Mouse (Mus musculus) heart, adult 18-20 months (tissue): ENCODE measurements around the gene Camta2. TPM values are rescaled to one million over a fixed set of nuclear protein-coding genes. Genes with fewer than 3 reads are reported as not detected.

ENCODE experiments used
- DNase-seq, 2 experiments: peaks; one replicate each; pipeline ENCODE4 v3.0.0; 2021 to 2022; ENCODE audit warnings: mixed read lengths in 1 of 2
- long read RNA-seq, 2 experiments: library from polyadenylated mRNA; stranded (forward); transcript quantifications; one replicate each; pipeline ENCODE4 v2.0.0; 2021
- total RNA-seq, 2 experiments: library from RNA; stranded (reverse); gene quantifications; 2 replicates each; pipeline ENCODE4 v1.2.3; 2021

Camta2 gene
- total RNA-seq, result 10 to 100 TPM; 34.0 to 36.9 TPM
- long read RNA-seq, experiment 1, full-length matches to known transcripts, result 15 of 37 reads
- long read RNA-seq, experiment 1, partial matches to known transcripts, result 17 of 37 reads
- long read RNA-seq, experiment 1, other reads (novel, unspliced or antisense), result 5 of 37 reads
- long read RNA-seq, experiment 2, full-length matches to known transcripts, result 7 of 13 reads
- long read RNA-seq, experiment 2, partial matches to known transcripts, result 3 of 13 reads
- long read RNA-seq, experiment 2, other reads (novel, unspliced or antisense), result 3 of 13 reads

DNA sequence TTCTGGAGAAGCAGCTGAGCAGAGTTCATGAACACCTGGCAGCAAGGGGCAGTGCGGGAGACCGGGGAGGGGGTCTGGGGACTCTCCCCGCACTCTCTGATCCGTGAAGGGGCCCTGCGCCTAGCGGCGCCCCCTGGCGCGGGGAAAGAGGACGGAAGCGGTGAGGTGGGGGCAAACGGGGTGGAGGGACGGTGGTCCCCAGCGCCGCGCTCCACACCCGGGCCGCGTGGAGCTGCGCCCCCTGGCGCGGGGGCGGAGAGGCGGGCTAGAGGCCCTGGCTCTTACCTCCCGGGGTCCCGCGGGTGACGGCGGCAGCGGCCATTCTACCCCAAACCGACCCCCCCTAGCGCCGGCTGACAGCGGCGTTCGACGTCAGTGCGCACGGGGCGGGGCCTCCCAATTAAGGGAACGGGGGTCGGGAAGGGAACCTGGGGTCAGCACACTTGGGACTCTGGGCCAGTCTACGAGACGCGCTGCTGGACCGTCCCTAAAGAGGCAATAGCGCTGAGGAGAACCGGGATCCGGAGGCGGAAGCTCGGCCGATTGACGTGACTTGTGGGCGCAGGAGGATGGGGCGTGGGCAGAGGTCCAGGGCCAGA, at the start of gene Camta2:
Gene Camta2 (minus strand): TSS at position 505 of the 599 bp plus-strand sequence.
- DNase-seq, result peak; percentile 95

DNA sequence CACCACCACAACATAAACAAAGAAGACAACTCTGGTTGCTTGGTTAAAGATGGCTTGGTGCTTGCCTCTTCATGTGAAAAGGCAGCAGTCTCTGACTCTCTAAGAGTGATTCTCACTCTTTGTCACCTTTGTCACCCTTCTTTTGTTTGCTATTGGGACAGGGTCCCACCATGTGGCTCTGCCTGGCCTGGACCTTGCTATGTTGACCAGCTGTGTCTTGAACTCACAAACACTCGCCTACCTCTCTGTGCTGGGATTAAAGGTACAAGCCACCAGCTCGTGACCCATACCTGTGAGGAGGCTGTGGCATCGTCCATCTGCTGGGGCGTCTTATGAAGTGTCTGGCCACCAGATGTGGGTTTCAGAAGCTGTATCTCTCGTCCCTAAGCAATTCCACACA, 45.4 kb upstream of the Camta2 start:
- no peak for DNase-seq

GRCm38 (mm10) chr11:70731178-70731577, 43.3 kb upstream of the Camta2 start:
- no peak for DNase-seq

- no peak for DNase-seq
Observed at GRCm38 (mm10) chr11:70730427-70731038, 42.6 kb upstream of the Camta2 start.

DNA sequence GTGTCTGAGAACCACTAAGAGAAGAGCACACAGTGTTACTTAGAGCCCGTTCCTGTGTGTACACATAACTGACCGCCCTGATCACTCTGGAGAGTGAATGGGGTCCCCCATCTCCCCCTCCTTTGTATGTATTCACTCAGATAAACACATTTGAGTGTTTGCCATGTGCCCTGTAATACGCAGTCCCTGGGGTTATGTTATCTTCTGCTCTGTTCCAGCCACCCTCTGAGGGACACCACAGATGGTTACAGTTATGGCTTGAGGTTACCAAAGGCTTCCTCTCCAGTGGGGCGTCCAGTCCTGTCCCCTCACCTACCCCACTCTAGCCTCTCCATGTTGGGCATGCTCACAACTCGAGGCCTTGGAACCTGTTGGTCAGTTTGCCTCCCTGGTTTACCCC, 39.5 kb upstream of the Camta2 start:
- no peak for DNase-seq

DNA sequence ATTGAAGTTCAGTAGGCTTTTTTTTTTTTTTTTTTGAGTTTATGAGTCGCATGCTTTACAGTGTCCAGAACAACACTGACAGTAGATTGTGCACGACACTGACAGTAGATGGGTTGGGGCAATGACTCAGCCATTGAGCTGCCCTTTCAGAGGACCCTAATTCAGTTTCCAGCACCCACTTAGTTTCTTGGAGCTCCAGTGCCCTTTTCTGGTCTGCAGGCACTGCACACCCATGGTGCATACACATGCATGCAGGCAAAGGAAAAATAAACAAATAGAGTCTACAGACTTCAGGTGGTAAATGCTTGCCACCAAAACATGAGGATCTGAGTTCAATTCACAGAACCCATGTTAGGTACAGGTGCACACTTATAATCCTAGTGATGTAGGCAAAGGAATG, 38.7 kb upstream of the Camta2 start:
- no peak for DNase-seq

DNA sequence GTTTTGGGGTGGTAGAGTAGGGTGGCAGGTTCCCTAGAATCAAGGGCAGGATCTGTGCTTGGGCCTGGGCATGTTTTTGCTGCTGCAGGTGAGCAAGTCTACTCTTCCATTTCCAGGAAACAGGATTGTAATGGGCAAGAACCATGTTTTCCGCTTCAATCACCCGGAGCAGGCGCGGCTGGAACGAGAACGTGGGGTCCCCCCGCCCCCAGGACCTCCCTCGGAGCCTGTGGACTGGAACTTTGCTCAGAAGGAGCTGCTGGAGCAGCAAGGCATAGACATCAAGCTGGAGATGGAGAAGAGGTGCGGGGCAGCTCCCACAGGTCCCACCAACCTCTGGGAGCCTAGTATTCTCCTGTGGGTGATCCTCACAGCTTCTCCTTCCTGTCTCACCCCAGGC, 36.8 kb upstream of the Camta2 start:
- no peak for DNase-seq

DNA sequence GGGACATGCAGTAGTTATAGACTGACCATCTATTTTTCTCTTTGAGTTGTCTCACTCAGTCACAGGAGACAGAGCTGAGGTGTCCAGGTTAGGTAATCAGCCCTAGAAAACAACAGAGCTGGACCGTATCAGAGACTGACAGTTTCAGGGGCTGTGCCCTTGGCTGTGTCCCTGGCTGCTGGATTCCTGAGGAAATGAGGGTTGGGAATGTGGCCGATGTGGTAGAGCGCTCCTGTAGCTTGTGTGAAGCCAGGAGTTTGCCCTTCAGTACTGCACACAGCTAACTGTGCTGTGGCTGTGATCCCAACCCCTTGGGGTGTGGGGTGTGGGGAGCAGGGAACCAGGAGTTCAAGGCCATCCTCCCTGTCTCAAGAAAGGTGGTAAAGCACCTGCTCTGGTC, 33.2 kb upstream of the Camta2 start:
- DNase-seq, result peak in 1 of 2 experiments; percentile 45

GRCm38 (mm10) chr11:70720567-70720966, 32.7 kb upstream of the Camta2 start:
- DNase-seq, result peak in 1 of 2 experiments; percentile 40

DNA sequence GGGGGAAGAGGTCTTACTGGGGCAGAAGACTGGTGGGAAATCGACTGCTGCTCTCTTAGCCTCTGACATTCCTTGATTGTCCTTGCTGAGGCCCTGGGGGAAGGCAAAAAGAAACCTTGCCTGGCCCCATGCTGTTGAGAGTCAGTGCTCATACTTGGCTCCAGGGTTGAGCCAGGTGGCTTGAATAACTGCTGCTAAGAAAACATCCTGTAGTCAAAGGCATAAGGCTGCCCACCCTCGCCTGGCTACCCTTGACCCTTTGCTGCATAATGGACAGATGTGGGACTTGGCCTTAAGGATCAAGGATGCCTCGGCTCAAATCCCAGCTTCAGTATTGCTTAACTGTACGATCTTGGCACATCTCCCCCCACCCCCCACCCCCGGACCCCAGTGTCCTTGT, 30.6 kb upstream of the Camta2 start:
- no peak for DNase-seq

- no peak for DNase-seq
Observed at GRCm38 (mm10) chr11:70715832-70716231, 27.9 kb upstream of the Camta2 start.

- DNase-seq, result no peak
Observed at GRCm38 (mm10) chr11:70713222-70713621, 25.3 kb upstream of the Camta2 start.

- DNase-seq, result no peak
Observed at GRCm38 (mm10) chr11:70711026-70711425, 23.1 kb upstream of the Camta2 start.

DNA sequence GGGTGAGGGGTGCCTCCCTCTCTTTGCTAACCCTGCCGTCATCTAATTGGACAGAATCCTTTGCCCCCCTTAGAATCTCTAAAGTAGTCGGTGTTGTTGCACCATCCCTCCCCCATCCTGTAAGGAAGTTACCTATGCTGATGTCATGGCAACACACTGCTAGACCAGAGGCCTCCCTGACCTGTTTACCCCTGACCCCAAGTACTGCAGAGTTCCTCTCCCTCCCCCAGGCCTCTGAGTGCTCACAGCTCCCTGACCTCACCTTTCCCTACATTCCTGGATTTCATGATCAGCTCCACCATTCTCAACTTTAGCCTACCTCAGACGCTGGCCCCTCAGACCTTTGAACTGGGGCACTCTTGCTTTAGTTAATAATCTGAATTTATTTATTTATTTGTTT, 18.2 kb upstream of the Camta2 start:
- no peak for DNase-seq

- peak; percentile 84 to 87 for DNase-seq
Observed at GRCm38 (mm10) chr11:70702781-70703180, 14.9 kb upstream of the Camta2 start.

DNA sequence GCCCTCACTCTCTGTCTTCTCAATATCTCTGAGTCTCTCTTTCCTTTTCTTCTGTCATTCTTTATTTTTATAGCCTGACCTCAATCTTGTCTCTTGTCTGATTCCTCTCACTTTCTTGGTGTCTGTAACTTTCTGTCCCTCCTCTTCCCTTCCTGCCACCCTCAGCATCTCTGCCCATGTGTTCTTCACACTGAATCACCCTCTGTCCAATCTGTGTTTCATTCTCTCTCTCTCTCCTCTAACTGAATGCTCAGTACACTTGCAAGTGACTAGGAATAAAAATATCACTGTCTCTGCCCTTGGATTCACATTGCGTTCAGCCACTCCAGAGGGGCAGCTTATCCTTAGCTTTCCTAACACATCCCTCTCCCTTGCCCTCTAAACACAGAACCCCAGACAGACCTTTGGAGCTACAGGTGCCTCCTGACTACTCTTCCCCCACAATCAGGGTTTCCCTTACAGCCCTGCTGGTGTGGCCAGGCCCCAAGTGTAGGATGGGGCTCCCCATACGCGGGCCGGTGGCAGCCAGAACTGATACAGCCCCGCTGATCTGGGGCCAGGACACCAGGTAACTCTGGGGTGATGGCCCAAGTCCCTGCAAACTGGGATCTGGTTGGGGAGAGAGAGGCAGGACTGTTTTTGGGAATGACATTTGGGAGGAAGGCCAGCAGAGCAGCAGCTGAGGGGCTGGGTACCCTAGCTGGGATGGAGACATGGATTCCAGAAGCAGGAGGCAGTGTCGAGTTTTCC, 14.3 kb upstream of the Camta2 start:
- peak; percentile 20 to 48 for DNase-seq

- peak; percentile 36 to 42 for DNase-seq
Observed at GRCm38 (mm10) chr11:70701221-70701955, 13.5 kb upstream of the Camta2 start.

GRCm38 (mm10) chr11:70700613-70701012, 12.7 kb upstream of the Camta2 start:
- DNase-seq, result peak; percentile 86 to 88

- peak; percentile 97 for DNase-seq
Observed at GRCm38 (mm10) chr11:70699722-70700556, 12.0 kb upstream of the Camta2 start, which contains the start of the genes Inca1 and Kif1c. Gene Inca1, minus strand, starts transcription at chr11:70700155. Gene Kif1c, plus strand, starts transcription at chr11:70700548.

DNA sequence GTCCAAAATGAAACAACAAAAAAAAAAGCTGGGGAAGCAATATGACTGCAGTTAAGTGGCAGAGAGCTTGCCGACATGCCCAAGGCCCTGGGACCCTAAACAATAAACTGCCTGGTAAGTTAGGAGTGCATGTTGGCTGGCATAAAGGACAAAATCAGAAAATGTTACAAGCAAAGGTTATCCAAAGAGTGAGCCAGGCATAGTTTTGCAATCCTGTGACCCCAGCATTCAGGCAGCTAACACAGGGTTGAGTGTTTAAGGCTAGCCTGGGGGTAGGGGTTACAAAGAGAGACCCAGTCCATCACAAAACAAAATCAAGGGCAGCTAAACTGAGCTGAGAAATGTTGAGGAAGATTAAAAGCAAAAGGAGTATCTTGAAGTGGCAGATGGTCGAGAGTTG, 11.1 kb upstream of the Camta2 start:
- DNase-seq, result no peak

- DNase-seq, result no peak
Observed at GRCm38 (mm10) chr11:70697376-70697775, 9.5 kb upstream of the Camta2 start.
